Mouse (Mus musculus): ENCODE measurements around the gene Dysf. TPM values are rescaled to one million over a fixed set of nuclear protein-coding genes. Genes with fewer than 3 reads are reported as not detected.

Gene Dysf
- polyA plus RNA-seq, 1 experiment from 2014 or later, result 5.6 TPM

GRCm38 (mm10) chr6:84053874-84054530 lies 45.6 kb downstream of the Dysf start:
- H3K36me3 ChIP-seq, result no peaks in the 10 kb centered on the region
- H3K4me1 ChIP-seq (replicated peaks), result no peaks in the 10 kb centered on the region
- 0 out of 2 replicates have a peak overlapping the region, but pooled peaks have one; percentile 18 for H3K27ac ChIP-seq (replicated peaks)
- 86% methylated on average over 9 of the region's 9 CpGs for WGBS
- no peak overlapping the region for H3K9ac ChIP-seq
- no peak overlapping the region for H3K4me2 ChIP-seq
- no peak overlapping the region for H3K4me3 ChIP-seq
- ATAC-seq (ENCODE audit: low read depth), result no peak
- no peaks in the 10 kb centered on the region for H3K9me3 ChIP-seq
- H3K27me3 ChIP-seq, result no peaks in the 10 kb centered on the region

DNA sequence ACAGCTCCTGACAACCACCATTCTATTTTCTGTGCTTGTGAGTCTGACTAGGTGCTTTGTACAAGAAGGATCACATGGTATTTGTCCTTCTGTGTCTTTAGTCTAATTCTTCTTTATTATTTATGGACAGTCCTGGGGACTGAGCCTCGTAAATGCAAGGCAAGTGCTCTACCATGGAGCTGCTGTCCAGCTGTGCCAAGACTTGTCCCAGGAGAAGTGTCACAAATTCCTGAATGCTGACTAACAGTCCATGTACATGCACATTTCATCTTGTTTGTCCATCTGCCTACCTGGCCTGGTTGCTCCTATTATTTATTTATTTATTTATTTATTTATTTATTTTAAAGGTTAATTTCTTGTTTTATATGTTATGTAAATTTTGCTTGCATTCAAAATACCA lies 47.2 kb downstream of the Dysf start:
- WGBS, result 30% methylated on average over 1 of the region's 1 CpGs
- H3K27ac ChIP-seq (replicated peaks), result no peak overlapping the region
- H3K9me3 ChIP-seq, result no peaks in the 10 kb centered on the region
- H3K4me2 ChIP-seq, result no peak overlapping the region
- H3K9ac ChIP-seq, result no peak overlapping the region
- H3K4me1 ChIP-seq (replicated peaks), result no peaks in the 10 kb centered on the region
- ATAC-seq (ENCODE audit: low read depth), result no peak
- H3K4me3 ChIP-seq, result no peak overlapping the region
- H3K36me3 ChIP-seq, result no peaks in the 10 kb centered on the region
- H3K27me3 ChIP-seq, result no peaks in the 10 kb centered on the region

GRCm38 (mm10) chr6:84057216-84057615 lies 48.8 kb downstream of the Dysf start:
- Histone ChIP-seq H3K9ac (no peak overlapping the region), H3K27ac (replicated peaks) (no peak overlapping the region), H3K9me3 (no peaks in the 10 kb centered on the region), H3K27me3 (no peaks in the 10 kb centered on the region), H3K36me3 (no peaks in the 10 kb centered on the region), H3K4me2 (no peak overlapping the region), H3K4me3 (no peak overlapping the region), H3K4me1 (replicated peaks) (no peaks in the 10 kb centered on the region)
- 84% methylated on average over 8 of the region's 8 CpGs for WGBS
- ATAC-seq (ENCODE audit: low read depth), result no peak

GRCm38 (mm10) chr6:84058671-84059141 lies 50.3 kb downstream of the Dysf start:
- peak; percentile 47; the same call in 1 of the 2 replicates for ATAC-seq (ENCODE audit: low read depth)
- H3K27me3 ChIP-seq, result no peaks in the 10 kb centered on the region
- no peaks in the 10 kb centered on the region for H3K9me3 ChIP-seq
- no peaks in the 10 kb centered on the region for H3K4me1 ChIP-seq (replicated peaks)
- H3K9ac ChIP-seq, result no peak overlapping the region
- no peak overlapping the region for H3K4me3 ChIP-seq
- no peaks in the 10 kb centered on the region for H3K36me3 ChIP-seq
- no peak overlapping the region for H3K4me2 ChIP-seq
- no peak overlapping the region for H3K27ac ChIP-seq (replicated peaks)
- 74% methylated on average over 5 of the region's 5 CpGs for whole genome bisulfite sequencing

- H3K9ac ChIP-seq, result no peak overlapping the region
- H3K27ac ChIP-seq (replicated peaks), result no peak overlapping the region
- ATAC-seq (ENCODE audit: low read depth), result no peak
- WGBS, result 53% methylated on average over 4 of the region's 4 CpGs
- no peaks in the 10 kb centered on the region for H3K4me1 ChIP-seq (replicated peaks)
- no peaks in the 10 kb centered on the region for H3K36me3 ChIP-seq
- H3K4me3 ChIP-seq, result no peak overlapping the region
- no peaks in the 10 kb centered on the region for H3K9me3 ChIP-seq
- H3K27me3 ChIP-seq, result no peaks in the 10 kb centered on the region
- no peak overlapping the region for H3K4me2 ChIP-seq
Observed at GRCm38 (mm10) chr6:84059771-84060414, 51.5 kb downstream of the Dysf start.

GRCm38 (mm10) chr6:84061328-84061727 lies 52.9 kb downstream of the Dysf start:
- no peak overlapping the region for H3K27ac ChIP-seq (replicated peaks)
- 12% methylated on average over 5 of the region's 5 CpGs for WGBS
- H3K27me3 ChIP-seq, result no peaks in the 10 kb centered on the region
- H3K4me3 ChIP-seq, result no peak overlapping the region
- H3K4me1 ChIP-seq (replicated peaks), result no peaks in the 10 kb centered on the region
- no peak overlapping the region for H3K4me2 ChIP-seq
- no peaks in the 10 kb centered on the region for H3K9me3 ChIP-seq
- peak; percentile 50; the same call in 1 of the 2 replicates for ATAC-seq (ENCODE audit: low read depth)
- H3K9ac ChIP-seq, result no peak overlapping the region
- H3K36me3 ChIP-seq, result no peaks in the 10 kb centered on the region

- H3K36me3 ChIP-seq, result no peaks in the 10 kb centered on the region
- no peak overlapping the region for H3K4me3 ChIP-seq
- H3K4me1 ChIP-seq (replicated peaks), result no peaks in the 10 kb centered on the region
- H3K27me3 ChIP-seq, result no peaks in the 10 kb centered on the region
- H3K9ac ChIP-seq, result no peak overlapping the region
- H3K4me2 ChIP-seq, result no peak overlapping the region
- no peak overlapping the region for H3K27ac ChIP-seq (replicated peaks)
- WGBS, result 71% methylated on average over 5 of the region's 5 CpGs
- ATAC-seq (ENCODE audit: low read depth), result no peak
- no peaks in the 10 kb centered on the region for H3K9me3 ChIP-seq
Observed at GRCm38 (mm10) chr6:84062541-84062940, 54.2 kb downstream of the Dysf start.

DNA sequence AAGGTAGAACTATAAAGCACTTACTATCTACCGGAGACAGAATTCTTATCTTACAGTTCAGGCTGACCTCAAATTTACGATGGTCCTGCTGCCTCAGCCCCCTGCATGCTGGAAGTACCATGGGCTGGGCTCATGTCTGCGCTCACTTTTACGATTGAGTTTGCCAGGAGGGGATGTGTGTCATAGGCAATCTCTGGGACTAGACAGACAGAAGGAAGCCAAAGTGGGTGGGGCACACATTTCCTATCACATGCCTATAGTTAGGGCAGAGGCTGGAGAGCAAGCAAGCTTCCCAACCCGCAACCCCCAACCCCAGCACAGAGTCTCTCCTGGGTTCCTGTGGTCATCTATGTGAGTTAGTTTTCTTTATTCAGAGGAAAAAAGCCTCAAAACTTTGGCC lies 59.8 kb downstream of the Dysf start:
- H3K27ac ChIP-seq (replicated peaks), result no peak overlapping the region
- H3K9me3 ChIP-seq, result no peaks in the 10 kb centered on the region
- H3K4me1 ChIP-seq (replicated peaks), result no peaks in the 10 kb centered on the region
- H3K4me3 ChIP-seq, result no peak overlapping the region
- H3K27me3 ChIP-seq, result no peaks in the 10 kb centered on the region
- H3K36me3 ChIP-seq, result no peaks in the 10 kb centered on the region
- ATAC-seq (ENCODE audit: low read depth), result no peak
- 79% methylated on average over 5 of the region's 5 CpGs for WGBS
- no peak overlapping the region for H3K9ac ChIP-seq
- H3K4me2 ChIP-seq, result no peak overlapping the region

- Histone ChIP-seq H3K4me2 (no peak overlapping the region), H3K27ac (replicated peaks) (no peak overlapping the region), H3K9ac (no peak overlapping the region), H3K36me3 (no peaks in the 10 kb centered on the region), H3K9me3 (no peaks in the 10 kb centered on the region), H3K4me1 (replicated peaks) (no peaks in the 10 kb centered on the region), H3K27me3 (no peaks in the 10 kb centered on the region), H3K4me3 (no peak overlapping the region)
- 73% methylated on average over 6 of the region's 6 CpGs for WGBS
- ATAC-seq (ENCODE audit: low read depth), result no peak
Observed at GRCm38 (mm10) chr6:84070251-84070650, 61.9 kb downstream of the Dysf start.

DNA sequence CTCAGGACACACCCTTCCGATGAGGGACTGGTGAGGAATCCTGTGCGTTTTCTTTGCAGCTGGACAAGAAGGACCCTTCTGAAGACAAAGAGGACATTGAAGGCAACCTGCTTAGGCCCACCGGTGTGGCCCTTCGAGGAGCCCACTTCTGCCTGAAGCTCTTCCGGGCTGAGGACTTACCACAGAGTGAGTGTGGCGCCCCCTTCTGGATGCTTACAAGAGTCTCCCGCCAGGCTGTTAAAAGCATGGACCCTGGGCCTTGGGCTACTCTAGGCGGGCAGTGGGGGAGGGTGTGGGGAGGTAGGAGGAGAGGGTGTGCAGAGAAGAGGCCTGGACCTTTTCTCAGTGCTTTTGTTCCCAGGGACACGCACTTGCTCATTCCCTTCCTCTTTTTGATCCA lies 64.2 kb downstream of the Dysf start:
- no peaks in the 10 kb centered on the region for H3K9me3 ChIP-seq
- H3K9ac ChIP-seq, result no peak overlapping the region
- WGBS, result 64% methylated on average over 9 of the region's 9 CpGs
- H3K4me2 ChIP-seq, result no peak overlapping the region
- no peaks in the 10 kb centered on the region for H3K36me3 ChIP-seq
- H3K4me3 ChIP-seq, result no peak overlapping the region
- ATAC-seq (ENCODE audit: low read depth), result no peak
- H3K27ac ChIP-seq (replicated peaks), result no peak overlapping the region
- no peaks in the 10 kb centered on the region for H3K27me3 ChIP-seq
- H3K4me1 ChIP-seq (replicated peaks), result no peaks in the 10 kb centered on the region

- Histone ChIP-seq H3K4me2 (no peak overlapping the region), H3K9ac (no peak overlapping the region), H3K4me1 (replicated peaks) (no peaks in the 10 kb centered on the region), H3K4me3 (no peak overlapping the region), H3K9me3 (no peaks in the 10 kb centered on the region), H3K27ac (replicated peaks) (no peak overlapping the region), H3K27me3 (no peaks in the 10 kb centered on the region), H3K36me3 (no peaks in the 10 kb centered on the region)
- ATAC-seq (ENCODE audit: low read depth), result peak; percentile 47; the same call in 1 of the 2 replicates
- 46% methylated on average over 1 of the region's 1 CpGs for WGBS
Observed at GRCm38 (mm10) chr6:84078172-84078571, 69.8 kb downstream of the Dysf start.

DNA sequence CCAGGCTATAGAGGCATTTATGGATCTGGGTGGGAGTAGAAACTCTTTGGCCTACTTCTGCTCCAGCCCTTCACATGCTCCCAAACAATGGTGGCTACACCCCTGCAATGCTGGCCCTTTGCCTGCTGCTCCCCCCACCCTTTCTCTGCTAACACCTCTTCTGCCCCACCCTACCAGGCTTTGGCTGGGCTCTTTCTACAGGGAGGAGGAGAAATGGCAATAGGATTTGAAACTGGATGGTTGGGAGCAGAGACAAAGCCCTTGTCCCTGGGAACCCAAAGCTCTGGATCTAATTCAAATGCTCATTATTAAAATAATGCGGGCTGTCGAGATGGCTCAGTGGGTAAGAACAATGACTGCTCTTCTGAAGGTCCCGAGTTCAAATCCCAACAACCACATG lies 72.2 kb downstream of the Dysf start:
- no peaks in the 10 kb centered on the region for H3K27me3 ChIP-seq
- no peaks in the 10 kb centered on the region for H3K4me1 ChIP-seq (replicated peaks)
- H3K27ac ChIP-seq (replicated peaks), result no peak overlapping the region
- no peak overlapping the region for H3K4me3 ChIP-seq
- no peak overlapping the region for H3K9ac ChIP-seq
- no peak for ATAC-seq (ENCODE audit: low read depth)
- H3K36me3 ChIP-seq, result no peaks in the 10 kb centered on the region
- H3K4me2 ChIP-seq, result no peak overlapping the region
- no peaks in the 10 kb centered on the region for H3K9me3 ChIP-seq
- WGBS, result 82% methylated on average over 3 of the region's 3 CpGs

DNA sequence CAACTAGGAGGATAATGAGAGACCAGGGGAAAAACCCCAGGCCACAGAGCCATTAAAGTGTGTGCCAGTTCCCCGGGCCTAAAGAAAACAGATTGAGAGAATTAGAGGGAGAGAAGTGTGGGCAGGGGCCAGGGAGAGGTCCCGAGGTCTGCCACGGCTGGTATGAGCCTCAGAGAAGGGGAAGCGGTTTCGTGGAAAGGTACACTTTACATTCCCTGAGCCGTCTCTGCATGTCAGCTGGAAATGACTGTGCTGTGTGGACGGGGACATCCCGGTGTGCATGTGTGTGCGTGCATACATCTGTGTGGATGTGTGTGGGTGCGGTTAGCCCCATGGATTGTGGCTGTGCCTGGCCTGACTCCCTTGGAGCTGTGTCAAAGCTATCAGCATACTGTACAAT lies 76.4 kb downstream of the Dysf start:
- Histone ChIP-seq H3K36me3 (no peaks in the 10 kb centered on the region), H3K4me2 (no peak overlapping the region)

More for the DNA sequence above, 76.4 kb downstream of the Dysf start:
- no peak overlapping the region for H3K9ac ChIP-seq
- WGBS, result 74% methylated on average over 10 of the region's 10 CpGs
- no peaks in the 10 kb centered on the region for H3K4me1 ChIP-seq (replicated peaks)
- H3K4me3 ChIP-seq, result no peak overlapping the region
- H3K27me3 ChIP-seq, result no peaks in the 10 kb centered on the region
- no peak for ATAC-seq (ENCODE audit: low read depth)
- H3K27ac ChIP-seq (replicated peaks), result no peak overlapping the region
- 0 out of 2 replicates have a peak, but pooled peaks cover 3% of the 10 kb centered on the region for H3K9me3 ChIP-seq
